Comparison of ENCODE assay signal across 8 mouse cellular contexts in genomic region chr3:116808507-116809217, GRCm38 (mm10). TPM values are rescaled to one million over a fixed set of nuclear protein-coding genes. Genes with fewer than 3 reads are reported as not detected.
A peak's percentile ranks its signal among the peaks of the same experiment; 100 is the strongest.
DNase-seq lines count a peak whose midpoint lies in the region; ATAC-seq and TF ChIP-seq lines count a peak whose summit lies in the region.

No protein-coding gene starts in this region.

- H3K27ac ChIP-seq in kidney, embryonic 14.5 days (ENCODE audit: low read depth, low read length), result peak overlapping the region; percentile 77
- no peak overlapping the region for H3K27ac ChIP-seq in forebrain, embryonic 14.5 days (ENCODE audit: low read depth, low read length)
- H3K27ac ChIP-seq in kidney, postnatal 0 days, result peak overlapping the region; percentile 81
- peak overlapping the region; percentile 90 for H3K27ac ChIP-seq in stomach, postnatal 0 days (replicated peaks)

- 61% methylated on average over 10 of the region's 10 CpGs for WGBS in kidney, embryonic 14.5 days
- whole genome bisulfite sequencing in forebrain, embryonic 14.5 days, result 65% methylated on average over 10 of the region's 10 CpGs
- 61% methylated on average over 10 of the region's 10 CpGs for WGBS in kidney, postnatal 0 days
- WGBS in stomach, postnatal 0 days, result 56% methylated on average over 10 of the region's 10 CpGs

- peak overlapping the region; percentile 77 for H3K9ac ChIP-seq in kidney, embryonic 14.5 days (ENCODE audit: low read depth, low read length)
- peak overlapping the region; percentile 78 for H3K9ac ChIP-seq in forebrain, embryonic 14.5 days (ENCODE audit: low read length)
- peak overlapping the region; percentile 78 for H3K9ac ChIP-seq in kidney, postnatal 0 days (ENCODE audit: low read depth, low read length)
- H3K9ac ChIP-seq in stomach, postnatal 0 days (ENCODE audit: low read length), result peak overlapping the region; percentile 74

- ATAC-seq in kidney, embryonic 14.5 days (ENCODE audit: low FRiP score, low TSS enrichment), result peak; percentile 33
- peak; percentile 40 for ATAC-seq in forebrain, embryonic 14.5 days
- peak; percentile 50 for ATAC-seq in kidney, postnatal 0 days (replicated peaks; ENCODE audit: low FRiP score, low read depth)
- ATAC-seq in stomach, postnatal 0 days (ENCODE audit: low FRiP score, low TSS enrichment), result peak; percentile 60

- peaks cover 15% of the 10 kb centered on the region; the same call in 1 of the 2 replicates for H3K4me1 ChIP-seq in kidney, embryonic 14.5 days (ENCODE audit: control insufficient read depth, insufficient read depth, low read length)
- H3K4me1 ChIP-seq in forebrain, embryonic 14.5 days (ENCODE audit: control insufficient read depth, insufficient read depth, low read length), result peaks cover 3% of the 10 kb centered on the region; the same call in 1 of the 2 replicates
- H3K4me1 ChIP-seq in kidney, postnatal 0 days (replicated peaks; ENCODE audit: insufficient read depth, low read length), result 0 out of 2 replicates have a peak, but pooled peaks cover 5% of the 10 kb centered on the region
- peaks cover 64% of the 10 kb centered on the region for H3K4me1 ChIP-seq in megakaryocyte, embryonic 14.5 days
- H3K4me1 ChIP-seq in stomach, postnatal 0 days (replicated peaks; ENCODE audit: control insufficient read depth, insufficient read depth), result no peaks in the 10 kb centered on the region

- no peaks in the 10 kb centered on the region for H3K36me3 ChIP-seq in kidney, embryonic 14.5 days (ENCODE audit: control insufficient read depth, insufficient read depth, low read length)
- H3K36me3 ChIP-seq in forebrain, embryonic 14.5 days (ENCODE audit: control insufficient read depth, insufficient read depth, low read length), result peaks cover 4% of the 10 kb centered on the region; the same call in 1 of the 2 replicates
- H3K36me3 ChIP-seq in kidney, postnatal 0 days (ENCODE audit: insufficient read depth, low read length), result no peaks in the 10 kb centered on the region
- peaks cover 35% of the 10 kb centered on the region for H3K36me3 ChIP-seq in megakaryocyte, embryonic 14.5 days (replicated peaks; ENCODE audit: low read length)
- no peaks in the 10 kb centered on the region for H3K36me3 ChIP-seq in stomach, postnatal 0 days (ENCODE audit: control insufficient read depth, insufficient read depth, low read length)

- H3K4me2 ChIP-seq in kidney, embryonic 14.5 days (replicated peaks; ENCODE audit: low read depth, low read length), result peak overlapping the region; percentile 66
- peak overlapping the region; percentile 75 for H3K4me2 ChIP-seq in forebrain, embryonic 14.5 days (ENCODE audit: low read length)
- H3K4me2 ChIP-seq in kidney, postnatal 0 days (ENCODE audit: low read length), result peak overlapping the region; percentile 68
- H3K4me2 ChIP-seq in stomach, postnatal 0 days (replicated peaks; ENCODE audit: low read depth), result peak overlapping the region; percentile 72

- TF ChIP-seq EP300 in stomach, postnatal 0 days (optimal IDR thresholded peaks at IDR 0.05), result peak; percentile 37

- no peaks in the 10 kb centered on the region for H3K27me3 ChIP-seq in kidney, embryonic 14.5 days (ENCODE audit: control insufficient read depth, insufficient read depth, low read length)
- no peaks in the 10 kb centered on the region for H3K27me3 ChIP-seq in forebrain, embryonic 14.5 days (replicated peaks; ENCODE audit: control insufficient read depth, insufficient read depth, low read length)
- no peaks in the 10 kb centered on the region for H3K27me3 ChIP-seq in kidney, postnatal 0 days (ENCODE audit: insufficient read depth, low read length)
- H3K27me3 ChIP-seq in megakaryocyte, embryonic 14.5 days (replicated peaks), result no peaks in the 10 kb centered on the region
- no peaks in the 10 kb centered on the region for H3K27me3 ChIP-seq in stomach, postnatal 0 days (ENCODE audit: control insufficient read depth, insufficient read depth, low read length)

- no peak for TF ChIP-seq CTCF in kidney, postnatal 0 days (IDR thresholded peaks at IDR 0.05; ENCODE audit: low read depth)
- TF ChIP-seq CTCF in stomach, postnatal 0 days (IDR thresholded peaks at IDR 0.05; ENCODE audit: low read depth), result no peak

- peak overlapping the region; percentile 80 for H3K4me3 ChIP-seq in kidney, embryonic 14.5 days (ENCODE audit: low read length)
- peak overlapping the region; percentile 72 for H3K4me3 ChIP-seq in forebrain, embryonic 14.5 days (ENCODE audit: low read depth, low read length)
- peak overlapping the region; percentile 62 for H3K4me3 ChIP-seq in kidney, postnatal 0 days (replicated peaks; ENCODE audit: low read depth, low read length)
- H3K4me3 ChIP-seq in megakaryocyte, embryonic 14.5 days (replicated peaks), result peak overlapping the region; percentile 94
- peak overlapping the region; percentile 81 for H3K4me3 ChIP-seq in stomach, postnatal 0 days (ENCODE audit: low read depth, low read length)

- no peak for DNase-seq in kidney, adult 18-20 months
- DNase-seq in MEL-GATA-1-ER (ENCODE audit: extremely low read depth, low read depth), result peak; percentile 77
- no peak for DNase-seq in forebrain, embryonic 14.5 days (ENCODE audit: low spot score)
- DNase-seq in kidney, postnatal 0 days (ENCODE audit: low spot score), result no peak
- DNase-seq in stomach, postnatal 0 days (ENCODE audit: low spot score), result peak; percentile 48
- DNase-seq in cerebellum, adult 9-11 months, result no peak

- H3K9me3 ChIP-seq in kidney, embryonic 14.5 days (ENCODE audit: control insufficient read depth, low read length), result no peaks in the 10 kb centered on the region
- no peaks in the 10 kb centered on the region for H3K9me3 ChIP-seq in forebrain, embryonic 14.5 days (replicated peaks; ENCODE audit: control insufficient read depth, low read length)
- H3K9me3 ChIP-seq in kidney, postnatal 0 days (replicated peaks; ENCODE audit: low read length), result no peaks in the 10 kb centered on the region
- H3K9me3 ChIP-seq in megakaryocyte, embryonic 14.5 days, result no peaks in the 10 kb centered on the region
- no peaks in the 10 kb centered on the region for H3K9me3 ChIP-seq in stomach, postnatal 0 days (ENCODE audit: control insufficient read depth, low read length)

RNA-seq across cellular contexts. Expression of gene Agl, which starts 0.7 kb away (rescaled TPM):
- polyA plus RNA-seq in kidney, embryonic 14.5 days (2014; fragmentation: Nextera tagmentation; extraction: Ambion mirVana), result 13.0 and 22.2 TPM in 2 replicates
- polyA plus RNA-seq in forebrain, embryonic 14.5 days (2014; fragmentation: Nextera tagmentation; extraction: Ambion mirVana), result 10.7 and 11.8 TPM in 2 replicates
- 12.8 and 12.9 TPM in 2 replicates for polyA plus RNA-seq in kidney, postnatal 0 days (2015; fragmentation: Nextera tagmentation; extraction: Ambion mirVana)
- polyA plus RNA-seq in megakaryocyte, embryonic 14.5 days (2012; ENCODE audit: insufficient read depth, low replicate concordance), result 0.34 and 1.0 TPM in 2 replicates
- 8.9 and 9.1 TPM in 2 replicates for polyA plus RNA-seq in stomach, postnatal 0 days (2015; fragmentation: Nextera tagmentation; extraction: Ambion mirVana)

RNA-seq across cellular contexts. Expression of gene Frrs1, which starts 50.6 kb away (rescaled TPM):
- 20.2 and 21.2 TPM in 2 replicates for polyA plus RNA-seq in kidney, embryonic 14.5 days (2014; fragmentation: Nextera tagmentation; extraction: Ambion mirVana)
- polyA plus RNA-seq in forebrain, embryonic 14.5 days (2014; fragmentation: Nextera tagmentation; extraction: Ambion mirVana), result 1.9 and 3.1 TPM in 2 replicates
- polyA plus RNA-seq in kidney, postnatal 0 days (2015; fragmentation: Nextera tagmentation; extraction: Ambion mirVana), result 21.6 and 21.7 TPM in 2 replicates
- polyA plus RNA-seq in megakaryocyte, embryonic 14.5 days (2012; ENCODE audit: insufficient read depth, low replicate concordance), result 13.7 TPM in 1 of 2 replicates, not detected in the other
- 22.3 and 24.1 TPM in 2 replicates for polyA plus RNA-seq in stomach, postnatal 0 days (2015; fragmentation: Nextera tagmentation; extraction: Ambion mirVana)

Comparison
In these comparisons a context has a peak if more than half of its experiments do, and no peak if none do; other contexts are left out.
1. DNase-seq: peak in MEL-GATA-1-ER (single experiment) and stomach, postnatal 0 days (single experiment); none in kidney, adult 18-20 months (single experiment), forebrain, embryonic 14.5 days (single experiment), kidney, postnatal 0 days (single experiment) and cerebellum, adult 9-11 months (single experiment).
2. Peak in every context shown above with its lines, with median percentiles within 50 percentile points of each other: ATAC-seq, H3K4me2 ChIP-seq, H3K4me3 ChIP-seq and H3K9ac ChIP-seq.